ENCODE assay signal across 27 mouse cellular contexts in genomic region chr12:11754184-11754907, GRCm38 (mm10).
DNase-seq lines count a peak whose midpoint lies in the region; ATAC-seq and TF ChIP-seq lines count a peak whose summit lies in the region.
"Had no signal": no experiment of that assay in that cellular context is flagged by ENCODE, and none has a peak within 500 bp of the region (broad histone marks: within the 10 kb centered on the region; RNA-seq: fewer than 3 reads in every experiment).

No protein-coding gene starts in this region.

- ATAC-seq in embryonic facial prominence, embryonic 14.5 days (ENCODE audit: low read depth), result 0 out of 2 replicates have a peak, but pooled peaks have one; percentile 12
- peak; percentile 55 for ATAC-seq in intestine, embryonic 14.5 days (replicated peaks; ENCODE audit: low FRiP score, low TSS enrichment, low read depth)
- ATAC-seq in intestine, postnatal 0 days, result no peak
- ATAC-seq: activated CD4-positive, CD25-positive, alpha-beta regulatory T cell, adult 4 months; CD4-positive, CD25-positive, alpha-beta regulatory T cell, adult 4 months; forebrain, embryonic 14.5 days; forebrain, embryonic 16.5 days; Patski had no signal

- TF ChIP-seq CTCF in intestine, postnatal 0 days (IDR thresholded peaks at IDR 0.05; ENCODE audit: low read depth), result no peak

- no peak overlapping the region for H3K27ac ChIP-seq in embryonic facial prominence, embryonic 14.5 days (replicated peaks; ENCODE audit: low read depth, low read length)
- no peak overlapping the region for H3K27ac ChIP-seq in embryonic facial prominence, embryonic 10.5 days (replicated peaks)
- H3K27ac ChIP-seq in intestine, embryonic 14.5 days (ENCODE audit: low read depth), result no peak overlapping the region
- H3K27ac ChIP-seq in intestine, postnatal 0 days (ENCODE audit: low read depth, low read length), result no peak overlapping the region
- H3K27ac ChIP-seq: embryonic facial prominence, embryonic 12.5 days; embryonic facial prominence, embryonic 15.5 days; forebrain, embryonic 10.5 days; forebrain, embryonic 12.5 days had no signal

- H3K4me2 ChIP-seq in embryonic facial prominence, embryonic 14.5 days (ENCODE audit: low read depth, low read length), result no peak overlapping the region
- H3K4me2 ChIP-seq in intestine, embryonic 14.5 days (ENCODE audit: low read length), result no peak overlapping the region
- no peak overlapping the region for H3K4me2 ChIP-seq in intestine, postnatal 0 days (replicated peaks; ENCODE audit: low read depth)
- H3K4me2 ChIP-seq: embryonic facial prominence, embryonic 12.5 days; embryonic facial prominence, embryonic 15.5 days; forebrain, embryonic 12.5 days had no signal

- H3K9me3 ChIP-seq in embryonic facial prominence, embryonic 14.5 days (ENCODE audit: control insufficient read depth, low read length), result no peaks in the 10 kb centered on the region
- no peaks in the 10 kb centered on the region for H3K9me3 ChIP-seq in embryonic facial prominence, embryonic 10.5 days
- no peaks in the 10 kb centered on the region for H3K9me3 ChIP-seq in intestine, embryonic 14.5 days (ENCODE audit: control insufficient read depth, low read length)
- H3K9me3 ChIP-seq in intestine, postnatal 0 days (ENCODE audit: control insufficient read depth), result no peaks in the 10 kb centered on the region
- H3K9me3 ChIP-seq: embryonic facial prominence, embryonic 12.5 days; embryonic facial prominence, embryonic 15.5 days; forebrain, embryonic 10.5 days; forebrain, embryonic 12.5 days; G1E had no signal

- no peaks in the 10 kb centered on the region for H3K27me3 ChIP-seq in embryonic facial prominence, embryonic 14.5 days (replicated peaks; ENCODE audit: control insufficient read depth, insufficient read depth, low read length)
- H3K27me3 ChIP-seq in embryonic facial prominence, embryonic 10.5 days (replicated peaks; ENCODE audit: low read depth, poor library complexity, severe bottlenecking), result no peaks in the 10 kb centered on the region
- no peaks in the 10 kb centered on the region for H3K27me3 ChIP-seq in intestine, embryonic 14.5 days (replicated peaks; ENCODE audit: control insufficient read depth, insufficient read depth, low read length)
- no peaks in the 10 kb centered on the region for H3K27me3 ChIP-seq in intestine, postnatal 0 days (replicated peaks; ENCODE audit: control insufficient read depth, insufficient read depth, low read length)
- H3K27me3 ChIP-seq: CH12.LX; embryonic facial prominence, embryonic 12.5 days; embryonic facial prominence, embryonic 15.5 days; forebrain, embryonic 12.5 days; Patski had no signal

- H3K36me3 ChIP-seq in embryonic facial prominence, embryonic 14.5 days (ENCODE audit: control insufficient read depth, insufficient read depth, low read length), result no peaks in the 10 kb centered on the region
- H3K36me3 ChIP-seq in embryonic facial prominence, embryonic 10.5 days (replicated peaks), result no peaks in the 10 kb centered on the region
- H3K36me3 ChIP-seq in intestine, embryonic 14.5 days (ENCODE audit: control insufficient read depth, insufficient read depth, low read length), result no peaks in the 10 kb centered on the region
- H3K36me3 ChIP-seq in intestine, postnatal 0 days (ENCODE audit: control insufficient read depth, insufficient read depth), result no peaks in the 10 kb centered on the region
- H3K36me3 ChIP-seq: embryonic facial prominence, embryonic 12.5 days; embryonic facial prominence, embryonic 15.5 days; forebrain, embryonic 10.5 days; forebrain, embryonic 12.5 days; G1E had no signal

- DNase-seq in embryonic facial prominence, embryonic 14.5 days (ENCODE audit: low spot score), result peak; percentile 7
- no peak for DNase-seq in embryonic facial prominence, embryonic 10.5 days (ENCODE audit: low spot score)
- no peak for DNase-seq in intestine, embryonic 14.5 days (ENCODE audit: low spot score)
- no peak for DNase-seq in urinary bladder, adult 2 months (ENCODE audit: low spot score)
- DNase-seq: adrenal gland, adult 8-10 months; adrenal gland, postnatal 14 days; adrenal gland, postnatal 36 days; B cell, adult 2 months; cerebellum, adult 11-12 months; cerebellum, adult 8-10 months; cerebellum, adult 9-11 months; cerebellum, postnatal 14 days; cerebellum, postnatal 36 days; embryo, embryonic 11 days had no signal

- H3K4me3 ChIP-seq in embryonic facial prominence, embryonic 14.5 days (ENCODE audit: low read depth, low read length), result no peak overlapping the region
- H3K4me3 ChIP-seq in embryonic facial prominence, embryonic 10.5 days, result no peak overlapping the region
- H3K4me3 ChIP-seq in intestine, embryonic 14.5 days (ENCODE audit: low read depth, low read length), result no peak overlapping the region
- no peak overlapping the region for H3K4me3 ChIP-seq in intestine, postnatal 0 days (ENCODE audit: low read depth, low read length)
- H3K4me3 ChIP-seq: embryonic facial prominence, embryonic 12.5 days; embryonic facial prominence, embryonic 15.5 days; erythroblast, embryonic 14.5 days; forebrain, embryonic 10.5 days; forebrain, embryonic 12.5 days had no signal

- H3K4me1 ChIP-seq in embryonic facial prominence, embryonic 14.5 days (ENCODE audit: control insufficient read depth, insufficient read depth, low read length), result no peaks in the 10 kb centered on the region
- no peaks in the 10 kb centered on the region for H3K4me1 ChIP-seq in embryonic facial prominence, embryonic 10.5 days
- no peaks in the 10 kb centered on the region for H3K4me1 ChIP-seq in intestine, embryonic 14.5 days (replicated peaks; ENCODE audit: control insufficient read depth, insufficient read depth, low read length)
- H3K4me1 ChIP-seq in intestine, postnatal 0 days (replicated peaks; ENCODE audit: control insufficient read depth, insufficient read depth, low read length), result no peaks in the 10 kb centered on the region
- H3K4me1 ChIP-seq: embryonic facial prominence, embryonic 12.5 days; embryonic facial prominence, embryonic 15.5 days; forebrain, embryonic 10.5 days; forebrain, embryonic 12.5 days had no signal

- H3K9ac ChIP-seq in embryonic facial prominence, embryonic 14.5 days (ENCODE audit: low read depth, low read length), result no peak overlapping the region
- H3K9ac ChIP-seq in intestine, embryonic 14.5 days (ENCODE audit: low read length), result no peak overlapping the region
- H3K9ac ChIP-seq in intestine, postnatal 0 days (ENCODE audit: low read depth, low read length), result no peak overlapping the region
- H3K9ac ChIP-seq: embryonic facial prominence, embryonic 12.5 days; embryonic facial prominence, embryonic 15.5 days; forebrain, embryonic 12.5 days had no signal
